27 mouse cellular contexts compared by ENCODE assay signal in the genomic region with DNA sequence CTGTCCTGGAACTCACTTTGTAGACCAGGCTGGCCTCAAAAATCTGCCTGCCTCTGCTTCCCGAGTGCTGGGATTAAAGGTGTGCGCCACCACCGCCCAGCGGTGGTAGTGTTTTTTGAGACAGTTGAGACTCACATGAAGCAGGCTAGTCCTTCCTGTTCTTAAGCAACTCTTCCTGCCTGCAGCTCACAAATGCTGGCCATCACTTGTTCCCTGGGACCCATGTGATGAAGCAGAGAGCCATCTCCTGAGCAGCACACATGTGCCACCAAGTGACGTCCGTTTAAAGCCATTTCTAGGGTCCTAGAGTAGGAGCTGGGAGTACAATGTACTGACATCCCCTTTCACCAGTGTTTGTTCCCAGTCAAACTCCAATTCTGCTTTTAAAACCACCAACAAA. TPM values are rescaled to one million over a fixed set of nuclear protein-coding genes. Genes with fewer than 3 reads are reported as not detected.
DNase-seq lines count a peak whose midpoint lies in the region; ATAC-seq and TF ChIP-seq lines count a peak whose summit lies in the region.
"Had no signal": no experiment of that assay in that cellular context is flagged by ENCODE, and none has a peak within 500 bp of the region (broad histone marks: within the 10 kb centered on the region; RNA-seq: fewer than 3 reads in every experiment).

No protein-coding gene starts in this region.

- no peak for TF ChIP-seq CTCF in lung, postnatal 0 days (IDR thresholded peaks at IDR 0.05)

- H3K9me3 ChIP-seq in midbrain, embryonic 11.5 days (ENCODE audit: control insufficient read depth, low read length): no peaks in the 10 kb centered on the region
- H3K9me3 ChIP-seq in midbrain, embryonic 14.5 days (ENCODE audit: control insufficient read depth, low read length): no peaks in the 10 kb centered on the region
- H3K9me3 ChIP-seq in lung, postnatal 0 days (ENCODE audit: low read length): no peaks in the 10 kb centered on the region
- H3K9me3 ChIP-seq: forebrain, embryonic 10.5 days; forebrain, embryonic 13.5 days; G1E; heart, embryonic 15.5 days; hindbrain, embryonic 10.5 days; hindbrain, embryonic 13.5 days had no signal

- H3K27me3 ChIP-seq in midbrain, embryonic 11.5 days (ENCODE audit: control insufficient read depth, insufficient read depth, low read length): no peaks in the 10 kb centered on the region
- H3K27me3 ChIP-seq in midbrain, embryonic 14.5 days (ENCODE audit: control insufficient read depth, insufficient read depth, low read length): no peaks in the 10 kb centered on the region
- H3K27me3 ChIP-seq in lung, postnatal 0 days (replicated peaks; ENCODE audit: insufficient read depth, low read length): no peaks in the 10 kb centered on the region
- H3K27me3 ChIP-seq: forebrain, embryonic 13.5 days; heart, embryonic 12.5 days; heart, embryonic 15.5 days; hindbrain, embryonic 13.5 days; Patski had no signal

- H3K4me3 ChIP-seq in midbrain, embryonic 11.5 days (ENCODE audit: low read depth, low read length): no peak overlapping the region
- no peak overlapping the region for H3K4me3 ChIP-seq in midbrain, embryonic 14.5 days (replicated peaks; ENCODE audit: low read depth, low read length)
- no peak overlapping the region for H3K4me3 ChIP-seq in lung, postnatal 0 days (ENCODE audit: low read depth, low read length)
- H3K4me3 ChIP-seq: forebrain, embryonic 10.5 days; forebrain, embryonic 13.5 days; heart, embryonic 12.5 days; heart, embryonic 15.5 days; hindbrain, embryonic 10.5 days; hindbrain, embryonic 13.5 days had no signal

- no peak overlapping the region for H3K4me2 ChIP-seq in midbrain, embryonic 11.5 days
- H3K4me2 ChIP-seq in midbrain, embryonic 14.5 days (ENCODE audit: low read length): no peak overlapping the region
- H3K4me2 ChIP-seq in lung, postnatal 0 days (replicated peaks; ENCODE audit: low read depth, low read length): no peak overlapping the region
- H3K4me2 ChIP-seq: forebrain, embryonic 13.5 days; heart, embryonic 12.5 days; heart, embryonic 15.5 days; hindbrain, embryonic 13.5 days had no signal

- peak; percentile 75 for DNase-seq in midbrain, embryonic 11.5 days (ENCODE audit: low spot score, missing footprints)
- DNase-seq in midbrain, embryonic 14.5 days: no peak
- DNase-seq in R1 (ENCODE audit: low read depth, low spot score): peak; percentile 42
- DNase-seq in neural tube, embryonic 10.5 days (ENCODE audit: extremely low spot score, low spot score): no peak
- no peak for DNase-seq in lung, postnatal 0 days (ENCODE audit: low spot score)
- DNase-seq: adrenal gland, adult 8-10 months; adrenal gland, postnatal 25 days; cerebellum, adult 11-12 months; cerebellum, adult 9-10 months; cerebellum, postnatal 14 days; gastrocnemius, postnatal 10 days; gastrocnemius, postnatal 36 days; heart, adult 11 months; heart, postnatal 10 days; heart, postnatal 36 days had no signal

- no peak for ATAC-seq in midbrain, embryonic 11.5 days (ENCODE audit: low FRiP score)
- no peak for ATAC-seq in midbrain, embryonic 14.5 days (ENCODE audit: low FRiP score, low TSS enrichment)
- ATAC-seq in megakaryocyte, adult 5-6 weeks (ENCODE audit: poor library complexity, severe bottlenecking): peak; percentile 43
- no peak for ATAC-seq in lung, postnatal 0 days
- ATAC-seq: activated CD4-positive, CD25-positive, alpha-beta regulatory T cell, adult 4 months; forebrain, embryonic 13.5 days; forebrain, embryonic 16.5 days; hindbrain, embryonic 16.5 days; Patski had no signal

- H3K36me3 ChIP-seq in midbrain, embryonic 11.5 days (ENCODE audit: control insufficient read depth, insufficient read depth, low read length): peaks cover 37% of the 10 kb centered on the region
- peaks cover 80% of the 10 kb centered on the region for H3K36me3 ChIP-seq in midbrain, embryonic 14.5 days (ENCODE audit: control insufficient read depth, insufficient read depth, low read length)
- H3K36me3 ChIP-seq in lung, postnatal 0 days (ENCODE audit: insufficient read depth, low read length): peaks cover 38% of the 10 kb centered on the region

- H3K9ac ChIP-seq in midbrain, embryonic 11.5 days (ENCODE audit: low read length): no peak overlapping the region
- no peak overlapping the region for H3K9ac ChIP-seq in midbrain, embryonic 14.5 days (replicated peaks; ENCODE audit: low read length)
- H3K9ac ChIP-seq in lung, postnatal 0 days (replicated peaks; ENCODE audit: low read depth): no peak overlapping the region
- H3K9ac ChIP-seq: forebrain, embryonic 13.5 days; heart, embryonic 12.5 days; heart, embryonic 15.5 days; hindbrain, embryonic 13.5 days had no signal

- no peaks in the 10 kb centered on the region for H3K4me1 ChIP-seq in midbrain, embryonic 11.5 days (ENCODE audit: control insufficient read depth, insufficient read depth, low read length)
- peaks cover 2% of the 10 kb centered on the region; the same call in 1 of the 2 replicates for H3K4me1 ChIP-seq in midbrain, embryonic 14.5 days (ENCODE audit: control insufficient read depth, insufficient read depth, low read length)
- no peaks in the 10 kb centered on the region; the same call in 1 of the 2 replicates for H3K4me1 ChIP-seq in lung, postnatal 0 days (ENCODE audit: insufficient read depth, low read depth, low read length)

- 88% methylated on average over 6 of the region's 6 CpGs for WGBS in midbrain, embryonic 11.5 days
- WGBS in midbrain, embryonic 14.5 days: 89% methylated on average over 6 of the region's 6 CpGs
- WGBS in lung, postnatal 0 days: 86% methylated on average over 6 of the region's 6 CpGs

- TF ChIP-seq EP300 in lung, postnatal 0 days (IDR thresholded peaks at IDR 0.05): no peak

- no peak overlapping the region for H3K27ac ChIP-seq in midbrain, embryonic 11.5 days (ENCODE audit: low read depth, low read length)
- H3K27ac ChIP-seq in midbrain, embryonic 14.5 days (replicated peaks; ENCODE audit: low read depth, low read length): no peak overlapping the region
- H3K27ac ChIP-seq in lung, postnatal 0 days (ENCODE audit: low read length): no peak overlapping the region
- H3K27ac ChIP-seq: forebrain, embryonic 10.5 days; forebrain, embryonic 13.5 days; heart, embryonic 15.5 days; hindbrain, embryonic 10.5 days; hindbrain, embryonic 13.5 days had no signal

RNA-seq across cellular contexts. Expression of gene H3f3a, which starts 9.9 kb away (rescaled TPM):
- 3,662 and 3,728 TPM in 2 replicates for polyA plus RNA-seq in midbrain, embryonic 11.5 days (2014; fragmentation: Nextera tagmentation; extraction: Ambion mirVana)
- 3,827 and 3,910 TPM in 2 replicates for polyA plus RNA-seq in midbrain, embryonic 14.5 days (2014; fragmentation: Nextera tagmentation; extraction: Ambion mirVana)
- total RNA-seq in megakaryocyte, adult 5-6 weeks (2015): 3,482 and 3,921 TPM in 2 replicates
- 2,689 and 3,338 TPM in 2 replicates for total RNA-seq in megakaryocyte, adult 5-6 weeks (2017)
- polyA plus RNA-seq in lung, postnatal 0 days (2015; fragmentation: Nextera tagmentation; extraction: Ambion mirVana): 1,774 and 1,827 TPM in 2 replicates

RNA-seq across cellular contexts. Expression of gene Sde2, which starts 47.0 kb away (rescaled TPM):
- 34.1 and 35.1 TPM in 2 replicates for polyA plus RNA-seq in midbrain, embryonic 11.5 days (2014; fragmentation: Nextera tagmentation; extraction: Ambion mirVana)
- polyA plus RNA-seq in midbrain, embryonic 14.5 days (2014; fragmentation: Nextera tagmentation; extraction: Ambion mirVana): 26.1 and 28.7 TPM in 2 replicates
- total RNA-seq in megakaryocyte, adult 5-6 weeks (2015): 18.1 and 21.1 TPM in 2 replicates
- total RNA-seq in megakaryocyte, adult 5-6 weeks (2017): 24.8 and 34.9 TPM in 2 replicates
- polyA plus RNA-seq in lung, postnatal 0 days (2015; fragmentation: Nextera tagmentation; extraction: Ambion mirVana): 21.2 and 22.6 TPM in 2 replicates

Comparison
In these comparisons a context has a peak if more than half of its experiments do, and no peak if none do; other contexts are left out.
1. DNase-seq: peak in midbrain, embryonic 11.5 days (single experiment) and R1 (single experiment); none in midbrain, embryonic 14.5 days (single experiment), neural tube, embryonic 10.5 days (single experiment) and lung, postnatal 0 days (single experiment).